Mouse (Mus musculus) forebrain, embryonic 14.5 days (tissue): ENCODE measurements around the gene Ube2v1. TPM values are rescaled to one million over a fixed set of nuclear protein-coding genes. Genes with fewer than 3 reads are reported as not detected.
A peak's percentile ranks its signal among the peaks of the same experiment; 100 is the strongest.

Experiments
- ATAC-seq: fragments of 200-750 bp; cut with Nextera tagmentation; 2 replicates; pipeline ENCODE4 v1.8.0; 2017; ENCODE audit warnings: mild to moderate bottlenecking, moderate library complexity
- DNase-seq: peaks from one replicate; pipeline ENCODE4 v3.0.0-alpha.2; 2015; ENCODE audit warnings: low spot score
- H3K27ac ChIP-seq: fragments of 300-500 bp; sonication (generic); 2 replicates; pipeline ENCODE4 v1.5.1; 2014; ENCODE audit warnings: low read depth, mild to moderate bottlenecking, control low read depth, low read length, moderate library complexity
- H3K27me3 ChIP-seq: fragments of 300-500 bp; sonication (generic); replicated peaks from 2 replicates; pipeline ENCODE4 v1.6.1; 2014; ENCODE audit warnings: low read length, control low read depth, mixed read lengths; ENCODE audit not compliant: control insufficient read depth, insufficient read depth
- H3K36me3 ChIP-seq: fragments of 300-500 bp; sonication (generic); 2 replicates; pipeline ENCODE4 v1.6.1; 2014; ENCODE audit warnings: low read length, control low read depth; ENCODE audit not compliant: control insufficient read depth, insufficient read depth
- H3K4me1 ChIP-seq: fragments of 300-500 bp; sonication (generic); 2 replicates; pipeline ENCODE4 v1.6.1; 2014; ENCODE audit warnings: antibody characterized with exemption, low read length, control low read depth; ENCODE audit not compliant: control insufficient read depth, insufficient read depth
- H3K4me2 ChIP-seq: fragments of 300-500 bp; sonication (generic); 2 replicates; pipeline ENCODE4 v1.6.1; 2014; ENCODE audit warnings: mild to moderate bottlenecking, control low read depth, low read length
- H3K4me3 ChIP-seq: fragments of 300-500 bp; sonication (generic); 2 replicates; pipeline ENCODE4 v1.5.1; 2014; ENCODE audit warnings: low read depth, low read length, control low read depth
- H3K9ac ChIP-seq: fragments of 300-500 bp; sonication (generic); 2 replicates; pipeline ENCODE4 v1.6.1; 2014; ENCODE audit warnings: mild to moderate bottlenecking, low read length, control low read depth, moderate library complexity
- H3K9me3 ChIP-seq: fragments of 300-500 bp; sonication (generic); replicated peaks from 2 replicates; pipeline ENCODE4 v1.6.1; 2016; ENCODE audit warnings: low read length, control low read depth, mixed read lengths; ENCODE audit not compliant: control insufficient read depth
- WGBS: fragments of 180-500 bp; shearing (Covaris S2); extraction: QIAGEN DNeasy Blood & Tissue Kit; methylation state at CpG from one replicate; pipeline ENCODE4 v1.1.7; 2014; 5-methylcytosine and 5-hydroxymethylcytosine counted together
- polyA plus RNA-seq: library from polyadenylated mRNA; unstranded; fragments of >200 nt; fragmentation: Nextera tagmentation; extraction: Ambion mirVana; gene quantifications from 2 replicates; pipeline ENCODE4 v1.2.1, GENCODE M21; 2014

Gene Ube2v1
- polyA plus RNA-seq, 1 experiment from 2014 or later = 238 TPM

- DNase-seq (no peak), ATAC-seq (no peak)
- no peaks in the 10 kb centered on the region for H3K27me3 ChIP-seq
- no peak overlapping the region for H3K4me3 ChIP-seq
- no peak overlapping the region for H3K9ac ChIP-seq
- no peak overlapping the region for H3K4me2 ChIP-seq
- WGBS = 86% methylated on average over 5 of the region's 5 CpGs
- no peaks in the 10 kb centered on the region for H3K9me3 ChIP-seq
- H3K36me3 ChIP-seq = no peaks in the 10 kb centered on the region
- no peak overlapping the region for H3K27ac ChIP-seq
- H3K4me1 ChIP-seq = no peaks in the 10 kb centered on the region
Observed at GRCm38 (mm10) chr2:167668426-167668825, 36.5 kb upstream of the Ube2v1 start.

- Histone ChIP-seq H3K9ac (no peak overlapping the region), H3K4me2 (no peak overlapping the region), H3K9me3 (no peaks in the 10 kb centered on the region), H3K27me3 (no peaks in the 10 kb centered on the region), H3K27ac (no peak overlapping the region), H3K4me1 (0 out of 2 replicates have a peak, but pooled peaks cover 2% of the 10 kb centered on the region), H3K4me3 (no peak overlapping the region), H3K36me3 (no peaks in the 10 kb centered on the region)
- ATAC-seq (no peak), DNase-seq (no peak)
- 86% methylated on average over 18 of the region's 18 CpGs for WGBS
Observed at GRCm38 (mm10) chr2:167665972-167666713, 34.2 kb upstream of the Ube2v1 start.

GRCm38 (mm10) chr2:167662713-167663112, 30.8 kb upstream of the Ube2v1 start:
- Histone ChIP-seq H3K4me2 (no peak overlapping the region), H3K9ac (no peak overlapping the region), H3K36me3 (no peaks in the 10 kb centered on the region), H3K4me1 (peaks cover 18% of the 10 kb centered on the region), H3K27ac (no peak overlapping the region), H3K27me3 (no peaks in the 10 kb centered on the region), H3K9me3 (no peaks in the 10 kb centered on the region), H3K4me3 (no peak overlapping the region)
- DNase-seq (no peak), ATAC-seq (no peak)
- 55% methylated on average over 6 of the region's 6 CpGs for WGBS

GRCm38 (mm10) chr2:167661270-167662203, 29.6 kb upstream of the Ube2v1 start, which contains the start of gene Gm20431:
Gene Gm20431, minus strand, starts transcription at chr2:167661496.
- H3K27me3 ChIP-seq = no peaks in the 10 kb centered on the region
- H3K36me3 ChIP-seq = no peaks in the 10 kb centered on the region
- DNase-seq = peak; percentile 95
- H3K4me1 ChIP-seq = peaks cover 18% of the 10 kb centered on the region
- ATAC-seq = peak; percentile 96
- 0 out of 2 replicates have a peak within 1 kb of the TSS, but pooled peaks have one; percentile 2 for H3K27ac ChIP-seq
- H3K4me3 ChIP-seq = peak within 1 kb of the TSS; percentile 78
- peak within 1 kb of the TSS; percentile 82 for H3K9ac ChIP-seq
- no peaks in the 10 kb centered on the region for H3K9me3 ChIP-seq
- peak within 1 kb of the TSS; percentile 90 for H3K4me2 ChIP-seq
- under 1% methylated on average over 70 of the region's 110 CpGs for WGBS

GRCm38 (mm10) chr2:167660611-167660971, 28.7 kb upstream of the Ube2v1 start:
- ATAC-seq (0 out of 2 replicates have a peak, but pooled peaks have one; percentile 14), DNase-seq (no peak)
- WGBS = 1% methylated on average over 12 of the region's 12 CpGs
- Histone ChIP-seq H3K9ac (peak overlapping the region; percentile 82), H3K27ac (0 out of 2 replicates have a peak overlapping the region, but pooled peaks have one; percentile 2), H3K9me3 (no peaks in the 10 kb centered on the region), H3K27me3 (no peaks in the 10 kb centered on the region), H3K4me2 (peak overlapping the region; percentile 90), H3K4me3 (peak overlapping the region; percentile 78), H3K36me3 (no peaks in the 10 kb centered on the region), H3K4me1 (peaks cover 18% of the 10 kb centered on the region)

GRCm38 (mm10) chr2:167659847-167660610, 28.1 kb upstream of the Ube2v1 start:
- DNase-seq (peak; percentile 21), ATAC-seq (no peak)

GRCm38 (mm10) chr2:167659177-167659846, 27.4 kb upstream of the Ube2v1 start:
- H3K36me3 ChIP-seq = peaks cover 5% of the 10 kb centered on the region; the same call in 1 of the 2 replicates
- H3K9ac ChIP-seq = no peak overlapping the region
- H3K4me2 ChIP-seq = 0 out of 2 replicates have a peak overlapping the region, but pooled peaks have one; percentile 90
- no peak overlapping the region for H3K4me3 ChIP-seq
- 76% methylated on average over 10 of the region's 10 CpGs for WGBS
- no peak overlapping the region for H3K27ac ChIP-seq
- H3K9me3 ChIP-seq = no peaks in the 10 kb centered on the region
- DNase-seq (no peak), ATAC-seq (no peak)
- no peaks in the 10 kb centered on the region for H3K27me3 ChIP-seq
- peaks cover 18% of the 10 kb centered on the region for H3K4me1 ChIP-seq

More at GRCm38 (mm10) chr2:167659847-167660610, 28.1 kb upstream of the Ube2v1 start:
- 0 out of 2 replicates have a peak overlapping the region, but pooled peaks have one; percentile 27 for H3K27ac ChIP-seq
- H3K4me1 ChIP-seq = peaks cover 18% of the 10 kb centered on the region
- no peaks in the 10 kb centered on the region for H3K27me3 ChIP-seq
- H3K4me3 ChIP-seq = peak overlapping the region; percentile 78
- H3K9ac ChIP-seq = peak overlapping the region; percentile 82
- H3K9me3 ChIP-seq = no peaks in the 10 kb centered on the region
- H3K4me2 ChIP-seq = peak overlapping the region; percentile 90
- 23% methylated on average over 13 of the region's 13 CpGs for WGBS
- peaks cover under 1% of the 10 kb centered on the region; the same call in 1 of the 2 replicates for H3K36me3 ChIP-seq

GRCm38 (mm10) chr2:167658712-167659111, 26.8 kb upstream of the Ube2v1 start:
- 85% methylated on average over 11 of the region's 11 CpGs for WGBS
- Histone ChIP-seq H3K27me3 (no peaks in the 10 kb centered on the region), H3K9ac (no peak overlapping the region), H3K9me3 (no peaks in the 10 kb centered on the region), H3K4me3 (no peak overlapping the region), H3K4me2 (no peak overlapping the region), H3K36me3 (peaks cover 11% of the 10 kb centered on the region; the same call in 1 of the 2 replicates), H3K4me1 (peaks cover 18% of the 10 kb centered on the region), H3K27ac (no peak overlapping the region)
- ATAC-seq (no peak), DNase-seq (no peak)
